Mouse (Mus musculus) fat pad, adult 2 months (tissue): Measurements from ENCODE around the gene Yjefn3.

Experiments
- DNase-seq: peaks from one replicate; pipeline ENCODE4 v3.0.0-alpha.2; 2011; ENCODE audit warnings: low read depth, low spot score; ENCODE audit errors: extremely low read depth

The Yjefn3 gene

DNA sequence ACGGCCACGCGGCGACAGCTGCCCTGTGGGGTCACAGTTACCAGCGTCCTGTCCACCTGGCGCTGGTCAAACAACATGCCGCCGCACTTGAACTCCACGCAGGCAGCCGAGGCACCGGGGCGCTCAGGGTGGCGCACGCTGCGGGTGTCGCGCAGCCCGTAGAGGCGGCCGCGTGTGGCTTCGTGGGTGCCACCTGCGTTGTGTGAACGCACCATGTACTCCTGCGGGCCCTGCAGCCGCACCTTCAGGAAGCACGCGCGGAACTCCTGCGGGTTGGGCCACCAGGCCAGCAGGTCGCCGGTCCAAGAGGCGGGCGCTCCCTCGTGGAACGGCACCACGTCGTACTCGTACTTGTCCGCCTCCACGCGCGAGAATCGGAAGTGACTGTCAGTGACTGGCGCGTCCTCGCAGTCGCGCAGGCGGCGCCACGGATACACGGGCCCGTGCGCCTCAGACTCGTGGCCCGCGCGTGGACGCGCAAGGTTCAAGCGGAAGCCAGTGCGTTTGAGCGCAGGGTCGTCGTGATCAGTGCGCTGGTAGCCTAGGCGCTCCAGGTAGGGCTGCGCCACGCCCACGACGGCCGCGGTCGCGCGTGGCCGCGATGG, 21.1 kb downstream of the Yjefn3 start:
- no peak for DNase-seq

DNA sequence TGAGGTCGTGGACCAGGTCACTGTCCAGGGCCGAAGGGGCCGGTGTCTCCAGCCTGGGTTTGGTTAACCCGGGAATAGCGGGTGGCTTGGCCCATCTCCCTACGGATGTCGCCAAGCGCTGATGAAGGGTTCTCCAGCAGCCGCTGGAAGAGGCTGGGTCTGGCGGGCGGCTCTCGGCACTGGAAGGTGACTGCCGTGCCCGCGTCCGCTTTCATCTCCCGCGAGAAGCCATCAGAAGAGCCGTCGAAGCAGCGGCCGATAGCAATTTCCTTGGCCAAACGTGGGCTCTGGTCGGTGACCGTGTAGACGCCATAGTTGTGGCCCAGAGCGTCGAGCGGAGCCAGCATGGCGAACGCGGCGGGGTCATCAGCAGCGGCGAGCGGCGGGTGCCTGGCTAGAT, 21.7 kb downstream of the Yjefn3 start:
- no peak for DNase-seq

DNA sequence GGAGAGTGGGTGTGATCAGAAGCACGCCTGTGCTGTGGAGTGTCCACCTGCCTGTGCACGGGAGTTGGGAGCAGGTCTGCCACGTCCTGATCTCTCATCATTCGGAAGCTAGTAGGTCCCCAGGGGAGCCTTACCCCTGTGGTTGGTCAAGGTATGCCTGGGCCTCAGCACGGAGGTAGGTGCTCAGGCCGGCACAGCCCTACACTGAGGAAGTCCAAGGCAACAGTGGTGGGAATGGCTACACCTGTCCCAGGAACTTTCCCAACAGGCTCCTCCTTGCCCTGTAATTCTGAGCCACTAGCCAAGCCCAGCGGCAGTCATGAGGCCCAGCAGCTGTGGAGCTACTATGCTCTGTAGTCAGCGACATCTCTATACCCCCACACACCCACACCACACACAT, 22.8 kb downstream of the Yjefn3 start:
- no peak for DNase-seq

DNA sequence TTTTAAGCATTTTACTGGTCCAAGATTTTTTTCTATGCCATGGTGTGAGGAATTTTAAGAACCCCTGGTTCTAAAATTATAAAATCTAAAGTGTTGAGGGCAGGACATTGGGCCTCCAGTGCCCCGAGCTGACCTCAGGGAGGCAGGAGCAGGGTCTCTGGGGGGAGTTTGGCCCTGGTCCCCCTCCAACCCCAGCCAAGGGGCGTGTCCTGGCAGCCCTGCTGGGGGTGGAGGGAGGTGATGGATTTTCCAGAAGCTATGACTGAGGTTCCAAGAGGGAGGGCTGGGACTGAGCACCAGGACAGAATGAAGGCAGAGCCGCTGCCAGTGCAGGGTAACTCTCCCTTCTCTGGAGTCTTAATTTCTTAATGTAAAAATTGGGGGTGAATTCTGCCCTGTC, 24.5 kb downstream of the Yjefn3 start:
- no peak for DNase-seq

DNA sequence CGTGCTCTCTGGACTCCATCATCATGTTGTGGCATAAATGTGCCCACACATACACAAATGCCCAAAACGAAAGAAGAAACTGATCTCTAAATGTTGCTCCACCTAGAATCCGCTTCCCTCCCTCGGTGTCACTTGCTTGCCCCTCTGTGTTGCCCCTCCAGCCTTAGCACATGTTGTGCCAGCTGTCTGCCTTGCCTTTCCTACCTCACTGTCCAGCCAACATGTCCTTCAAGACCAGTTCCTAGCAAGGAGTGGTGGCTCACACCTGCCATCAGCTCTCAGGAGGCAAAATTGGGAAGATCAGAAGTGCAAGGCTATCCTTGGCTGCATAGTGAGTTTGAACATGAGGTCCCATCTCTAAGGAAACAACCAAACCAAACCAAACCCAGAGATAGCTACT, 25.1 kb downstream of the Yjefn3 start:
- no peak for DNase-seq

DNA sequence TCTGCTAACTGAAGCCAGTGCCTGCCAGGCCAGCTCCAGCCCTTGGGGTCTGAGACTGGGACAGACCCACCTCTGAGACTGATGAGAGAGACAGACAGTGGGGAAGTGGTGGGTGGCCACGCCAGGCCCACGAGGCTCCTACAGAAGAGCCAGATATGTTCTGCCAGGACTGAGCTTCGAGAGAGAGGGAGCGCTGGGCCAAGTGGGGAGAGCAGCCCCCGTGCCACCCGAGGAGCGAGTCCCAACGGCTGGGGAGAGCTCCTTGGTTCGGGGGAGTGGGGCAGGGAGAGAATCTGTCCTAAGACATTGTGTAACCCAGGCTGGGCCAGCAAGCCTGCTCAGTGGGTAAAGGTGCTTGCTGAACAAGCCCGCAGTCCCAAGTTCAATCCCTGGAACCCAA, 25.5 kb downstream of the Yjefn3 start:
- no peak for DNase-seq

DNA sequence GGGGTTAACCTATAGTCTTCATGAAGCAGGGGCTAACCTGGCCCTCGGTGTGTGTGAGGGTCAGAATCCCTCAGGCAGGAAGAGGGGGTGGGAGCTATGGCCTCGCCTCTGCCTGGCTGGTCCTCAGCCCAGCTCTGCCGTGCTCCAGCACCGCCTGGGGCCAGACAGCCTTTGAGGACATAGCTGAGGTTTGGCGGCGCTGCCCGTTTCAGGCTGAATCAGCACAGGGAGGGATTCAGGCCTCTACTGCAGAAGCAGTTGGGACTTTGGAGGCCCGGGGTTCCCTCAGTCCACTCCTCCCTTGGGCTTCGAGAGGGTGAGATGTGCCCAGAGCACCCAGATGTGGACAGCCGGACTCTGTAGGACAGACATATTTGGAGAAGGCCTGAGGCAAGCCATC, 26.4 kb downstream of the Yjefn3 start:
- DNase-seq = no peak

DNA sequence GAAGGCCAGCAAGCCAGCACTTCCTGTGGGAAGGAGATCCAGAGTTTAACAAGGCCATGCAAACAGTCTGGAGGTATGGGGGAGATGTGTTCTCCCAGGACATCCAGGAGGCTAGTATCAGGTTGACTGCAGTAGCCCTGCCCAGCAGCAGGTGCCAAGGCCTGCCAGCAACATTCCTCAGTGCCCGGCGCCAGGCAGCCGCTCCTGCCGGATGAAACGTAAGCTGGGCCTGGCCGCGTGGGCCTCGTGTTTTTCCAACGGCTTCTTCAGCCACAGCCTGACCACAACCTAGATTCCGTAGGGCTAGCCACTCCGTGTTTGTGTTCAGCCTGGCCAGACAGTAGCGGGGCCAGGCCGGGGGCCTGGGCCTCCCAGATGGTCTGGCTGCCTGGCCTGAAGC, 27.9 kb downstream of the Yjefn3 start:
- DNase-seq = no peak

DNA sequence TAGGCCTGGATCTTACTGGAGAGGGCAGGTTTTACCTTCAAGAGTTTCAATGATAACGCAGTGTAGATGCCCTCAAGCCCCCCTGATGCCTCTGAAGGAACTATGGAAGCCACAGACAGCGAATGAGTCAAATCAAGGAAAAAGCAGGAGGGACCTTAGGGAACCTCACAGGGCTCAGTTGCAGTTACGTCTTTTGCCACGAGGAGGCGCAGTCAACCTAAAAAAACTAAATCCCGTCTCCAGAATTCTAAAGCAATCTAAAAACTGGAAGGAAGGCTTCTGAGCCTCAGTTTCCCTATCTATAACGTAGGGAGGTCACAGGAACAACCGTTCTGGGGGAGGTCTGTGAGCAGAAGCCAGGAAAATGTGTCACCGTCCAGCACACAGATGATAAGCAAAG, 28.4 kb downstream of the Yjefn3 start:
- DNase-seq = no peak

DNA sequence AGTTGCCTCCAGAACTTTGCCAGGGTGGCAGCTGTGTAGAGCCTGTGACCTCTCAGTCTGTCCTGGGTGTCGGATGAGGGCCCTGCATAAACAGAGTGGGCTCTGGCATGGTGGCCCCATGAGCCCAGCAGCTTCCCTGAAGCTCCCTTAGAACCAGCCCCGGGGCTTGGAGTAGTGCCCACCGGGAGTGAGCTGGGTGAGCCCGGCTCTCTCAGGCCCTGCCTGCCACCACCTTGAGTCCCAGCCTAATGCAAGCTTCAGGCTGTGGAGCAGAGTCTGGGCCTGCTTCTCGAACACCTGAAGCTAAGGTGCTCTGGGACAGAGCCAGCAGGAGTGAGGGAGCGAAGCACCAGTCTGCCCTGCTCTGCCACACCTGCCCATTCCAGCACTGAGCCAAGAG, 31.6 kb downstream of the Yjefn3 start:
- peak; percentile 51 for DNase-seq

DNA sequence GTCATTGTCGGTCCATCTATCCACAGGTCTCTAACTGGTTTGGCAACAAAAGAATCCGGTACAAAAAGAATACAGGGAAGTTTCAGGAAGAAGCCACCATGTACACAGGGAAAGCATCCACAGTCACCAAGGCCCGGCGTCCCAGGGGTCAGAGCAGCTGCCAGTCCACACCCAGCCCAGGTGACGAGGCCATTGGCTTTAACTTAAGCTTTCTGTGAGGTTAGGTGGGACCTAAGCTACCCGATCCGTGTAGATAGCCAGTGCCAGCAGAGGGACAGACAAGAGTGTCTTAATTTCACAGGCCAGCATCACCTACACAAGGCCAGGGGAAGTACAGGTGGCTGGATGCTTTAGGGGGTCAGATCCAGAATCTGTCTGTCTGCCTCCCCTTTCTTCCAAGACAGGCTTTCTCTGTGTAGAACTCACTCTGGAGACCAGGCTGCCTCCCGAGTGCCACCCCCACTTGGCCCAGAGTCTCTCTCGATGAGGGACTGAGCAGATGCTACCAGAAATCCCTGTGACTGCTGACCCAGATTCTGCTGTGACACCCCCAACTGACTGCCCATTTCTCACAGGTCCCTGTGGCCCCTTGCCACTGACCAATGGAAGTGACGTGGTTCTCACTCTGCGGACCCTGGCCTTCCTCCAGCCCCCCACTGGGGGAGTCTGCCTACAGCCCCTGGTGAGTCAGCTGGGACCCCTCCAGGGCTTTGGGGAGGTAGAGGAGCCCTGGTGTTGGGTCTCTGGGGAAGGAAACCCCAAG, 32.3 kb downstream of the Yjefn3 start:
- DNase-seq = no peak

DNA sequence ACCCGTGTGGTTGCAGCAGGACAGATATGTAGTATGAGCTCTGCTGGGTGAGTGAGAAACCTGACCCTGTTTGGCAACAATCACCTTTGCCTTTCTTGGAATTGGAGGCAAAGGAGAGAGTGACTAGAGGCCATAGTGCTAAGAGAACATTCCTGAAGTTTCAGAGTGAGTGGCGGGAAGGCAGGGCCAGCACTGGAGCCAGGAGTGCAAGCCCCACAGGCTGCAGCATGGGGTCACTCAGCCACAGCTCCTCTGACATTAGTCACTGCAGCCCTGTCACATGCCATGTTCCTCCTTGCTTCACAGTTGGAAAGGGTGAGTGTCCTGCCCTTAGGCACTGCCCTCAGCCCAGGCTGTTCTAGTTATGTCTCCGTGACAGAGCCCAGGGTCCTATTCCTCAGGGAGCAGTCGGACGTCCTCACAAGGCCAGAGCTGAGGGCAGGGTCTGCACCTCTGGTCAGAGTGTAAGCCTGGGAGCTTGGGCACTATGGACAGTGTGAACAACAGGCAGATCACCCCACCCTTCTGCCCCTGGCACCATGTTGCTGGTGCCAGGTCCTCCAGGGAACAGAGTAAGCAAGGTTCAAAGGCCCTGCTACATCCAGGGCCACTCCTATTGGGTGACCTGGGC, 34.7 kb downstream of the Yjefn3 start:
- DNase-seq = no peak

DNA sequence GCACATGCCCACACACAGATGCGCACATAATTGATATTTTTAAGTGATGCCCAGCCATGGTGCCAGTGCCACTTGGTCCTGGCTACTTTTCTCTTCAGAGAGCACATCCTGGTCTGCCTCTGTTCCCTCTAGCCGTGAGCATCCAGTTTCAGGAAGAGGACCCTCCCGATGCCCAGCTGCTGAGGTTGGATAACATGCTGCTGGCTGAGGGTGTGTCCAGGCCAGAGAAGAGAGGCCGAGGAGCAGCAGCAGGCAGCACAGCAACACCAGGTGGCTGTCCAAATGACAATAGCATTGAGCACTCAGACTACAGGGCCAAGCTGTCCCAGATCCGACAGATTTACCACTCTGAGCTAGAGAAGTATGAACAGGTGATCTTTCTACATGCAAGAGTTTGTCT, 38.3 kb downstream of the Yjefn3 start:
- no peak for DNase-seq

DNA sequence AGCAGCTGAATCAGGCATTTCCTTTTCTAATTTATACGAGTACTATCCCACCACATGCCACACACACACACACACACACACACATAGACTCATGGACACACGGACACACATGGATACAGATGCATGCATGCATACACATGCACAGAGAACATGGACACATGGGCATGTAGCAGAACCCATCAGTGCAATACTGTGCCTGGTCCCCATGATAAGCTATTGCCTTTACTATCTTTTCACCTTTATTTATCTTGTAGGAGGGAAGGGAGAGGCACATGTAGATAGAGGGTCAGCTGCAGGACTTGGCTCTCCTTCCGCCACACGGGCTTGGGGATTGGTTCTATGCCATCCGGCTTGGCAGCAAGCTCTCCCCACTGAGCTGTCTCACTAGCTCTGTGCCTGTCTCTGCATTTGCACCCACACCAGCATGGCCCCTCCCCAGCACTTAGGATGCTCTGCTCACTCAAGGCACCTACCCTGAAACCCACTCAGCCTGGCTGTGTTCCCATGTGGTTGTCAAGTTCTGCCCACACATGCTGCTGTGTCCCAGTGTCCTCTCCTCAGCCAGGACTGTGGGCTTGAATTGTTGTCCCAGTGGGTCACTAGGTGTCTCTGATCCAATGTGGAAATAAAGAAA, 39.0 kb downstream of the Yjefn3 start:
- no peak for DNase-seq

DNA sequence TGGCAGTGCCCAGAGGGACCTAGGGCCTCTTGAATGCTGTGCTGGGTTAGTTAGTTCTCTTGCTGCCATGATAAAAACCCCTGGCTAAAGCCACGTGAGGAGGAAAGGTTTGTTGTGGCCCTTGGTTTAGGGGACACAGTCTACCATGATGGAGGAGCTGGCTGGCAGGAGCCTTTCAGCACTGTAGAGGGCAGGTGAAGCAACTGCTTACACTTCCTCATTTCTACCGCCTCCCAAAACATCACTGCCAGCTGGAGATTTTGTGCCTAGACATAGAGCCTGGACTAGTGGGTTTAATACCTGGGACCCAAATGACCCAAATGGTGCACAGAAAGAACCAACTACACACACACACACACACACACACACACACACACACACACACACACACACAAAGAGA, 41.3 kb downstream of the Yjefn3 start:
- no peak for DNase-seq

DNA sequence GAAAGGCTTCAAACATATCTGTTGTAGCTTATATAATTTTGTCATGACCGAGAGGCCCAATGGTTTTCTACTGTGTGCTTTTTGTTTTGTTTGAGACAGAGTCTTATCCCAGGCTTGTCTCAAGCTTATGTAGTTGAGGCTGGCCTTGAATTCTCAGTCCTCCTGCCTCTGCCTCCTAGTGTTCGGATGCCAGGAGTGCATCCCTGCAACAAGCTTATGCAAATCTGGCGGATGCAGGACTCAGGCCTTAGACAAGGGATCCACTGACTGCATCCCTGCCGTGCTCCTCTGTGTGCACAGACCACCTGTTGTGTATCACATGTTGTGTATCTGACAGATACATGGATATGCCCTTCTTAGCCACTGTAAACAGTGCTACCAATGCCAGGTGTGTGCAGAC, 41.7 kb downstream of the Yjefn3 start:
- no peak for DNase-seq

DNA sequence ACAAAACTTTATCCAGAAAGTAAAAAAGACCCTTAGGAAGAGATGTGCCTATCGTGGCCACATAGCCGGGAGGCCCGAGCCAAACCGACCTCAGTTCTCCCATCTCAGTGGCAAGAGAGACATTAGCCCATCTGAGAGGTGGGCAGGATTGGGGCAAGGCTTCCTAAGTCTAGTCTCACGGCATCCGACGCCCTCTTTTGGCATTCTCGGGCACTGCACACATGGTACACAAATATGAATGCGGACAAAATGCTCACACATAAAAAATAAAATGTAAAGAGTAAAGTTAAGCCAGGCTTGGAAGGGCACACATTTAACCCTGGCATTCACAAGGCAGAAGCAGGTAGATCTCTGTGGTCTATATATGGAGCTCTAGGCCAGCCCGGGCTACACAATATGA, 48.6 kb downstream of the Yjefn3 start:
- no peak for DNase-seq

DNA sequence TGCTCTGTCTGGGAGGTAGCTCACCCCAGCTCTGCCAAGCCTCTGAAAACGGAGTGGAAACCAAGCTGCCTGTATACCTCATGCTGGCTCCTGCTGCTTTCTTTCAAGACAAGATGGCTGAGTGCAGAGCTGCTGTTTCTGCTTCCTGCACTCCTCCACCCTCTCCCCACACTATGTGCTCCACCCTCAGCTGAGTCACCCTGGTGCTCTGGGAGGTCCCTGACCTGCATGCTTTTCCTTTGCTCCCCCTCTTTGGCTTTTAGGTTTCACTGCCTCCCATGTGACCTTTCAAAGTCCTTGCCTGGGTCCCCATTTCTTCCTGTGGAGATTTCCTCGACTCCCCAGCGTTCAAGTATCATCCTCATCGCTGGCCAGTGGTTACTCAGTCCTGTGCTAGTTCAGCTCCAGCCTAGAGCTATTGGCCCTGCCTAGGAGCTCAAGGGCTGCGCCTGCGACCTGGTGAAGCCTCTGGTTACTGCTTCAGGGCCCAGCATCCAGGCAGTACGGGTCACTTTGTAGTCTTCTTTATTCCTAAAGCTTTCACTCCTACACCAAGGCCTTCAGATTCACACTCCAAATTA, 51.5 kb downstream of the Yjefn3 start:
- no peak for DNase-seq

DNA sequence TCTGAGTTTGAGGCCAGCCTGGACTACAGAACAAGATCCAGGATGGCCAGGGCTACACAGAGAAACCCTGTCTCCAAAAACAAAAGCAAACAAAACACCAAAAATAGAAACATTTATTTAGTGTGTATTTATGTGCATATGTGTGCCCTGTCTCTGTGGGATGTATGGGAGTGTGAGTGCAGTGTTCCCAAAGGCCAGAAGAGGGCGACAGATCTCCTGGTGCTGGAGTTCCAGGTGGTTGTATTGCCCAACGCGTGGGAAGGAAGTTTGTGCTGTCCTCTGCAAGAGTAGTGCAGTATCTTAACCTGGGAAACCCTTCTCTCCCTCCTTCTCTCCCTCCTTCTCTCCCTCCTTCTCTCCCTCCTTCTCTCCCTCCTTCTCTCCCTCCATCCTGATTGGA, 52.6 kb downstream of the Yjefn3 start:
- DNase-seq = no peak

DNA sequence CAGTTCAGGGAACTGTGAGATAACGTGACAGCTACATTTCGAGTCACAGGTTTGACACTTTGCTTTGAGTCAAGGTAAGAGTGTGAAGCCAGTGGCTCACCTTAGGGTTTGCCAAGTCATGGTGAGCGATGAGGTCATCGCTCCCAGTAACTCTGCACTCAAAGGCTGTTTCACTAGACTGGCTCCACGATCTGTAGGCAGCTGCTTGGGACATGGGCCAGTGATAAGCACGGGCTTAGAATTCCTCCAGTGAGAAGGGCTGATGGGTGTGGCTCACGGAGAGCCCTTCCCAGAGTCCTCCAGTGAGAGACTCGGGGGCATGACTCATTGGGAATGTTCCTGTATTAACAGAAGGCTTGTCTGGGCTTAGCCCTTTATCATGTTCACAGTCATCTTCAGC, 53.6 kb downstream of the Yjefn3 start:
- DNase-seq = peak; percentile 64

DNA sequence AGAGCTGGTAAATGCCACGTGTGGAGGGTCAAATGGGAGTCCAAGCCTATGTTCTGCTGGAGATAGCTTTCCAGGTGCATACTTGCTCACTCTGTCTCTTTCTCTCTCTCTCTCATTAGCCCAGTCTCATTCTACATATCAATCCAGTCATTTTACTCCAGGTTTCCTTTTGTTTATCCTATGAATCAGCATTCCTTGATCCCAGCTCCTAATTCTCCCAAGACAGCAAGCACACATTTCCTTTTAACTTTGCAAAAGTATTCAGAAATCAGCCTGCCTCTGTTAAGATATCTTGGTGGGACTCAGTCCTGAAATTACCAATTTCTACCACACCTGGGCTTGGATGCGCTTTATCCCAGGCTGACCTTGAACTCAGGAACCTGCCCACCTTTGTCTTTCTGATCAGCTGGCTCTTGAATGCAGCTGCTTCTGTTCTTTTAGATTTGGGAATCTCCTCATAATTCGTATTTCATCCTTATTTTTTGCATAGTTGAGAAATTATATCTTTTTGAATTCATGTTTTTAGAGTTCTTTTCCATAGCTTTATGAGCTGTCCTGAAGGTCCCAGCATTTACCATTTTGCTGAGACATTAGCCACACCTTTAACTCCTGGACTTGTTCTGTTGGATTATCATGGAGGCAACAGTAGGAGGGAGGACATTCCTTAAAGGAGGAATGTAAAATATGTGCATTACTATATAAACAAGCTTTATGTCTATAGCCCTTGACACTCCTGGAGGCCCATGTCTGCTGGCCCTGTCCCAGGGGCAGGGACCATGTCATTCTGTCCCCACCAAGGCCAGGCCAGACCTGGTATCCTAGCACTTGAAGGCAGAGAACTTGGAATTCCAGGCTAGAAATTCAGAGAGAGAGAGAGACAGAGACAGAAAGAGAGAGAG, 55.1 kb downstream of the Yjefn3 start:
- no peak for DNase-seq
